Mouse (Mus musculus): ENCODE measurements around the gene Lemd2.

- TF ChIP-seq POLR2A (IDR thresholded peaks at IDR 0.05; ENCODE audit: borderline replicate concordance, control insufficient read depth, low read depth, low read length) = no peak
- TF ChIP-seq CTCF (IDR thresholded peaks at IDR 0.05; ENCODE audit: control insufficient read depth, insufficient read depth, low read length) = no peak
Observed at GRCm38 (mm10) chr17:27160905-27161304, 43.4 kb downstream of the Lemd2 start.
